Mouse (Mus musculus): ENCODE measurements around the gene Vamp2.

DNA sequence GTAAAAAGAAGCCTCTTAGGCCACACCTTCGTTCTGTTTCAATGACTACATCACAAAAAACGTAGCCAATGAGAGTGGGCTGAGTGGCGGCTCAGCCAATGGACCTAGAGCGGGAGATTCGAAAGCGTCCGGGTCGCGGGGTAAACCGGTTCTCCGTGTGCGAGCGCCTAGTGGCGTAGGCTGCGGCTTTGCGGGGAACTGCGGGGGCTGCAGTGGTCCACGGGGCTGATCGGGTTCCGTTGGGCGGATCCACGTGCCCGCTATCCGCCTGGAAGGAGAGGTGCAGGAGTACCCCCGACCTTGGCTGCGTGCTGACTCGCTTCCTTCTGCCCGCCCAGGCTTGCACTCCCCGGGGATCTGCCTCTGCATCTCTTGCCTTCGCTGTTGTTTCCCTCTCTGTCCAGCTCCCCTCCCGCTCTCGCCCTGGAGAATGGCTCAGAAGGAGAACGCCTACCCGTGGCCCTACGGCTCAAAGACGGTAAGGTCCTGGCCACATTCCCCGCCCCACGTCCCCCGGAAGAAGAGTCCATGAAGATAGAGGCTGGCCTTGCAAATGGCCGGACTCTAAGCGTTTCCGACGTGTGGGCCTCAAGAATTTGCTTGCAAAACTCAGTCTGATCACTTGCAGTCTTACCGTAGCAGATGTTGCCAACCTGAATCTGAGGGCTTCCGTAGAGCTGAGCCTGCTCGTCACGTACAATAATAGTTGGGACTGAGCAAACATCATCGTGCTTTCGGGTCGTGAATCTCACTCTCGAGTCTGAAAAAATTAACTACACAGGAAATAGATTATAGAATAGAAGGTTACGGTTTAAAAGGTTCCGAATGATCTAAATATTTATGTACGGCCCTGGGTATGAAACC is 42.5 kb upstream of the Vamp2 start, which contains the start of gene Aurkb:
- TF ChIP-seq CTCF (IDR thresholded peaks at IDR 0.05; ENCODE audit: control insufficient read depth, insufficient read depth, low read length) = 0 out of 2 replicates have a peak, but pooled peaks have one; percentile 15
- TF ChIP-seq POLR2A (IDR thresholded peaks at IDR 0.05; ENCODE audit: borderline replicate concordance, control insufficient read depth, low read depth, low read length) = peak; percentile 80; the same call in 1 of the 2 replicates

Measured in bone marrow, adult 2 months (tissue).